Mouse (Mus musculus): ENCODE data around the gene Gm5767. TPM values are rescaled to one million over a fixed set of nuclear protein-coding genes. Genes with fewer than 3 reads are reported as not detected.

The Gm5767 gene
- total and polyA plus RNA-seq, 2 experiments from 2014 or later, result not detected

- no peak for ATAC-seq (ENCODE audit: low FRiP score)
- H3K9ac ChIP-seq (replicated peaks; ENCODE audit: low read length, poor library complexity, severe bottlenecking), result no peak overlapping the region
- H3K4me3 ChIP-seq (ENCODE audit: low read depth, low read length), result no peak overlapping the region
- H3K9me3 ChIP-seq (ENCODE audit: low read length), result no peaks in the 10 kb centered on the region
- H3K27ac ChIP-seq (ENCODE audit: low read depth, low read length), result no peak overlapping the region
- H3K36me3 ChIP-seq (ENCODE audit: insufficient read depth, low read length), result peaks cover 78% of the 10 kb centered on the region
- no peak for DNase-seq (ENCODE audit: low spot score)
- no peaks in the 10 kb centered on the region for H3K27me3 ChIP-seq (ENCODE audit: insufficient read depth, low read length)
- 87% methylated on average over 8 of the region's 8 CpGs for WGBS
- no peak for TF ChIP-seq CTCF (IDR thresholded peaks at IDR 0.05)
- no peak overlapping the region for H3K4me2 ChIP-seq (ENCODE audit: low read depth, low read length, poor library complexity, severe bottlenecking)
- H3K4me1 ChIP-seq (ENCODE audit: insufficient read depth, low read length), result no peaks in the 10 kb centered on the region
Measured at GRCm38 (mm10) chr16:8699556-8699955, 19.0 kb downstream of the Gm5767 start.

GRCm38 (mm10) chr16:8700586-8700985 is 20.0 kb downstream of the Gm5767 start:
- no peak for TF ChIP-seq CTCF (IDR thresholded peaks at IDR 0.05)
- Histone ChIP-seq H3K27me3 (ENCODE audit: insufficient read depth, low read length) (no peaks in the 10 kb centered on the region), H3K4me2 (ENCODE audit: low read depth, low read length, poor library complexity, severe bottlenecking) (no peak overlapping the region), H3K4me3 (ENCODE audit: low read depth, low read length) (no peak overlapping the region), H3K9me3 (ENCODE audit: low read length) (no peaks in the 10 kb centered on the region), H3K27ac (ENCODE audit: low read depth, low read length) (no peak overlapping the region), H3K36me3 (ENCODE audit: insufficient read depth, low read length) (peaks cover 72% of the 10 kb centered on the region), H3K4me1 (ENCODE audit: insufficient read depth, low read length) (no peaks in the 10 kb centered on the region), H3K9ac (replicated peaks; ENCODE audit: low read length, poor library complexity, severe bottlenecking) (no peak overlapping the region)
- DNase-seq (ENCODE audit: low spot score) (peak; percentile 51), ATAC-seq (ENCODE audit: low FRiP score) (no peak)
- WGBS, result 87% methylated on average over 3 of the region's 3 CpGs

GRCm38 (mm10) chr16:8711998-8712397 is 31.4 kb downstream of the Gm5767 start:
- H3K27me3 ChIP-seq (ENCODE audit: insufficient read depth, low read length), result no peaks in the 10 kb centered on the region
- no peaks in the 10 kb centered on the region for H3K9me3 ChIP-seq (ENCODE audit: low read length)
- 55% methylated on average over 9 of the region's 9 CpGs for WGBS
- H3K4me2 ChIP-seq (ENCODE audit: low read depth, low read length, poor library complexity, severe bottlenecking), result no peak overlapping the region
- H3K4me1 ChIP-seq (ENCODE audit: insufficient read depth, low read length), result no peaks in the 10 kb centered on the region
- peaks cover 42% of the 10 kb centered on the region for H3K36me3 ChIP-seq (ENCODE audit: insufficient read depth, low read length)
- no peak overlapping the region for H3K9ac ChIP-seq (replicated peaks; ENCODE audit: low read length, poor library complexity, severe bottlenecking)
- no peak overlapping the region for H3K4me3 ChIP-seq (ENCODE audit: low read depth, low read length)
- peak; percentile 13; the same call in 1 of the 2 replicates for TF ChIP-seq CTCF (IDR thresholded peaks at IDR 0.05)
- ATAC-seq (ENCODE audit: low FRiP score), result no peak
- H3K27ac ChIP-seq (ENCODE audit: low read depth, low read length), result no peak overlapping the region
- DNase-seq (ENCODE audit: low spot score), result peak; percentile 19

- peaks cover 19% of the 10 kb centered on the region for H3K36me3 ChIP-seq (ENCODE audit: insufficient read depth, low read length)
- H3K9ac ChIP-seq (replicated peaks; ENCODE audit: low read length, poor library complexity, severe bottlenecking), result no peak overlapping the region
- no peak overlapping the region for H3K4me3 ChIP-seq (ENCODE audit: low read depth, low read length)
Measured at GRCm38 (mm10) chr16:8714851-8715250, 34.3 kb downstream of the Gm5767 start.

GRCm38 (mm10) chr16:8715513-8716080 is 35.0 kb downstream of the Gm5767 start:
- Histone ChIP-seq H3K9me3 (ENCODE audit: low read length) (no peaks in the 10 kb centered on the region), H3K4me1 (ENCODE audit: insufficient read depth, low read length) (0 out of 2 replicates have a peak, but pooled peaks cover 2% of the 10 kb centered on the region), H3K27me3 (ENCODE audit: insufficient read depth, low read length) (no peaks in the 10 kb centered on the region), H3K36me3 (ENCODE audit: insufficient read depth, low read length) (peaks cover 12% of the 10 kb centered on the region), H3K4me3 (ENCODE audit: low read depth, low read length) (no peak overlapping the region), H3K27ac (ENCODE audit: low read depth, low read length) (no peak overlapping the region), H3K9ac (replicated peaks; ENCODE audit: low read length, poor library complexity, severe bottlenecking) (no peak overlapping the region), H3K4me2 (ENCODE audit: low read depth, low read length, poor library complexity, severe bottlenecking) (no peak overlapping the region)
- DNase-seq (ENCODE audit: low spot score), result no peak
- WGBS, result 78% methylated on average over 10 of the region's 10 CpGs
- no peak for ATAC-seq (ENCODE audit: low FRiP score)
- no peak for TF ChIP-seq CTCF (IDR thresholded peaks at IDR 0.05)

More at GRCm38 (mm10) chr16:8714851-8715250, 34.3 kb downstream of the Gm5767 start:
- H3K4me1 ChIP-seq (ENCODE audit: insufficient read depth, low read length), result 0 out of 2 replicates have a peak, but pooled peaks cover 1% of the 10 kb centered on the region
- 88% methylated on average over 5 of the region's 5 CpGs for WGBS
- no peak for DNase-seq (ENCODE audit: low spot score)
- TF ChIP-seq CTCF (IDR thresholded peaks at IDR 0.05), result no peak
- no peak for ATAC-seq (ENCODE audit: low FRiP score)
- no peaks in the 10 kb centered on the region for H3K9me3 ChIP-seq (ENCODE audit: low read length)
- no peak overlapping the region for H3K4me2 ChIP-seq (ENCODE audit: low read depth, low read length, poor library complexity, severe bottlenecking)
- no peak overlapping the region for H3K27ac ChIP-seq (ENCODE audit: low read depth, low read length)
- H3K27me3 ChIP-seq (ENCODE audit: insufficient read depth, low read length), result no peaks in the 10 kb centered on the region

- no peaks in the 10 kb centered on the region for H3K9me3 ChIP-seq (ENCODE audit: low read length)
- no peak for DNase-seq (ENCODE audit: low spot score)
- H3K4me3 ChIP-seq (ENCODE audit: low read depth, low read length), result no peak overlapping the region
- H3K4me1 ChIP-seq (ENCODE audit: insufficient read depth, low read length), result 0 out of 2 replicates have a peak, but pooled peaks cover 2% of the 10 kb centered on the region
- ATAC-seq (ENCODE audit: low FRiP score), result no peak
- WGBS, result 81% methylated on average over 6 of the region's 6 CpGs
- H3K4me2 ChIP-seq (ENCODE audit: low read depth, low read length, poor library complexity, severe bottlenecking), result no peak overlapping the region
- H3K27me3 ChIP-seq (ENCODE audit: insufficient read depth, low read length), result no peaks in the 10 kb centered on the region
- no peak overlapping the region for H3K27ac ChIP-seq (ENCODE audit: low read depth, low read length)
- H3K36me3 ChIP-seq (ENCODE audit: insufficient read depth, low read length), result peaks cover 5% of the 10 kb centered on the region
- H3K9ac ChIP-seq (replicated peaks; ENCODE audit: low read length, poor library complexity, severe bottlenecking), result no peak overlapping the region
- TF ChIP-seq CTCF (IDR thresholded peaks at IDR 0.05), result no peak
Measured at GRCm38 (mm10) chr16:8716300-8716699, 35.7 kb downstream of the Gm5767 start.
